Mouse (Mus musculus): Measurements from ENCODE around the gene Dnajc7.
A peak's percentile ranks its signal among the peaks of the same experiment; 100 is the strongest.
"Not testable (repeated sequence)": the region's sequence is repeated elsewhere in the genome, so short reads cannot be mapped to it uniquely, and the experiment has no call there.

Gene Dnajc7

DNA sequence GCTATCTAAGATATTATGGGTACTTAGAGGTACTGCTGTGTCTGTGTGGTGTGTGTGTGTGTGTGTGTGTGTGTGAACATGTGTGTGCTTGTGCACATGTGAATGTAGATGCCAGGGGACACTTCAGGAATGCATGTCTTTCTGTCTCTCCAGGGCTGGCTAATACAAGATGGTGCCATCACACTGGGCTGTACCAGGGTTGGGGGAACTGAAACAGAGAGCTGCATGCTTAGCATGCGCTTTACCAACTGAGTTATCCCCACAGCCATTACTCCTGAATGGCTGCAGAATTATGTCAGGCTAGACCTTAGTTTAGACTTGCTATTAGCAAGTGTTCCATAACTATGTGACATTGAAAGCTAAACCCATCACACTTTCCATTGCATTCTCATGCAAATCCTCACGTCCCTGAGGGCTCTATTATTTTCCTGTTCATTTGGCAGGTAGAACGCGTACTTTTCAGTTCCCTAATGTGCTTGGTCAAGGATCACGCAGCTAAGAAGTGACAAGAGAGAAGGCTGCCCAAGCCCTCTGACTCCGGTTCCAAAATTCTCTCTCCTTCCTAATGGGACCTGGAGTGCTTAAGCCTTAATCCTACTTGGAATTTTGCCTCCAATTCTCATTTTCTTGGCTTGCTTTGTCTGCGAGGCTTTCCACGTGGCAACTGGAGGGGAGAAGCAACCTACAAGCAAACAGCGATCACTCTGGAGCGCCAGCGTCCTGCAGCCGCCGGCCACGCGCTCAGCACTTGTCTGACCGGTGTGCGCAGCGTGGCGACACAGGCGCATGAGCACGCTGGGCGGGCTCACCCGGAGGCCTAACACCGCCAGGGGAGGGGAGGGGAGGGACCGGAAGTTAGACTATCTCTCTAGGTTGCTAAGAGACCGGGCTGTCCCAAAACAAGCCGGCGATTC, 74.9 kb downstream of the Dnajc7 start, which contains the start of gene Ttc25:
TSS of gene Ttc25 (plus strand) at position 776 of the 914 bp plus-strand sequence.
- DNase-seq = peak; percentile 26

DNA sequence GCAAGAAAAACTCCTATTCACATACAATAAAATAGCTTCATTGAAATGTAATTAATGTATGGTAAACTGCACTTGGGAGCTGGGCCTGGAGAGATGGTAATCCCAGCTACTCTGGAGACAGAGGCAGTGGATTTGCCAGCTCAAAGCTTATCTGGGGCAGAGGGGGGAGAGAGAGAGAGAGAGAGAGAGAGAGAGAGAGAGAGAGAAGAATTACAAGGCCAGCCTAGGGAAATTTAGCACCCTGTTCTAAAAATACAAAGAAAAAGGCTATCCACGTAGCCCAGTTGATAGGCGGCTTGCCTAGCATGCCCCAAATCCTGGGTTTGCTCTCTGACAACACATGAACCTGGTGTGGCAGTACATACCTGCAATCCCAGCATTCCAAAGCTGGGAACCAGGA, 78.4 kb downstream of the Dnajc7 start:
- DNase-seq = no peak

DNA sequence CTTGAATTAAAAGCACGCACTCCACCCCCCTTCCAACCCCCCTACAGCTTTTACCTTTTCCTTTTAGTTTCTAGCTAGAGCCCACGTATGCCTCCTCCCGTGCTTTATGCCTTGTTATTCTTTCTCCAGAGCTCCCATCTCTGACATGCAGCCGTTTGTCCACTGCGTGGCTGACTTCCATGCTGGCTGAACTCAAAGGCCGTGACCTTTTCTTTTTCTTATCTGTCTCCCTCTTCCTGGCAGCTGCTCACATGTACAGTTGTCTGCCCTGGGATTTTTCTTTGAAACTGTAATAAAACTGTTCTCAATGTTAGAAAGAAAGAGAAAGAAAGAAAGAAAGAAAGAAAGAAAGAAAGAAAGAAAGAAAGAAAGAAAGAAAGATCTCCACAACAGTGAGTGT, 79.0 kb downstream of the Dnajc7 start:
- DNase-seq = no peak

DNA sequence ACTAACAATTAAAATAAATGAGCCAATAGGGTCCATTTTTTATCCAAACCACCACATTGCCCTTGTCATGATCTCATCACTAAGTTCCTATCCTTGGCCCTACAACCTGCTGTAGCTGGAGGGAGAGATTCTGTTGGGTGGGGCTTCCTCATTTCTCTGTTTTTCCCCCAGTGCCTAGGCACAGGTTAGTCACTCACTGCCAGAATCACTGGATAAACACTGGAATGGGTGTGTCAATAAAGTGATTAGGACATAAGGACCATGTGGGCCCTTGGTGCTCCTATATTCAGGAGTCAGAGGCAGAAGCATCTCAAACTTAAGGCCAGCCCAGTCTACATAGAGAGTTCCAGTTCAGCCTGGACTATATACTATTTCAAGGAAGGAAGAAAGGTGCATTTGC, 83.5 kb downstream of the Dnajc7 start:
- no peak for DNase-seq

DNA sequence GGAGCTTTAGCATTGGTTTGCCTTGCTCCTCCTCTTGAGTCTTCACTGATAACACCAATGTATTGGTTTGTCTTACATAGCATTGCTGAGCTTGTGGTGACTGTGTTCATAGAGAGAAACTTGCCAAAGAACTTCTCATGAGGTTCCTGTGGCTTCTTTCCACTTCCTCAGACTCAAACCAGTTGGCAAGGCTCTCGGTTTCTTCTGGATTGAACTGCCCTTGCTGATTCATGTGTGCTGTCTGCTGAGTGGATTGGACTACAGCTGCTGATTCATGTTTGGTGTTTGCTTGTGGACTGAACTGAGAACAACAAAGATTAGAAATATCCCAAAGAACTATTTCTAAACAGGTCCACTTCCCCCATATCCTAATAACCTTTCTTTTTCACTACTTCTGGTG, 84.0 kb downstream of the Dnajc7 start:
- DNase-seq = no peak

DNA sequence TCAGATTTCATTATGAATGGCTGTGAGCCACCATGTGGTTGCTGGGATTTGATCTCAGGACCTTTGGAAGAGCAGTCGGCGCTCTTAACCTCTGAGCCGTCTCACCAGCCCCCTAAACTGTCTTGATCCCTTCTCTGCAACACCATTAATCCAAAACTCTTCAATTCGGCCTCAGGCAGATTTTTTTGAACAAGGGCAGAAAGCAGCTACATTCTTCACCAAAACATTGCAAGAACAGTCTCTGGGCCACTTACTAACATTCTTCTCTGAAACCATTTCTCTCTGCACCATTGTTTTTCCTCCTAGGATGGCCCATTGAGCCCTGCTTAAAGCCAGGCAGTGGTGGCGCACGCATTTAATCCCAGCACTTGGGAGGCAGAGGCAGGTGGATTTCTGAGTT, 85.1 kb downstream of the Dnajc7 start:
- DNase-seq = not testable (repeated sequence)

DNA sequence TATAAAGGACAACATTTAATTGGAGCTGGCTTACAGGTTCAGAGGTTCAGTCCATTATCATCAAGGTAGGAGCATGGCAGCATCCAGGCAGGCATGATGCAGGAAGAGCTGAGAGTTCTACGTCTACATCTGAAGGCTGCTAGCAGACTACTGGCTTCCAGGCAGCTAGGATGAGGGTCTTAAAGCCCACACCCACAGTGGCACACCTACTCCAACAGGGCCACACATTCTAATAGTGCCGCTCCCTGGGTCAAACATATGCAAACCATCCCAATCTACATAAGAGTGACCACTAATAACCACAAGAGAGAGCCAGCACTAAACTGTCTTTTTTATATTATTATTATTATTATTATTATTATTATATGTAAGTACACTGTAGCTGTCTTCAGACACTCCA, 85.6 kb downstream of the Dnajc7 start:
- DNase-seq = not testable (repeated sequence)

DNA sequence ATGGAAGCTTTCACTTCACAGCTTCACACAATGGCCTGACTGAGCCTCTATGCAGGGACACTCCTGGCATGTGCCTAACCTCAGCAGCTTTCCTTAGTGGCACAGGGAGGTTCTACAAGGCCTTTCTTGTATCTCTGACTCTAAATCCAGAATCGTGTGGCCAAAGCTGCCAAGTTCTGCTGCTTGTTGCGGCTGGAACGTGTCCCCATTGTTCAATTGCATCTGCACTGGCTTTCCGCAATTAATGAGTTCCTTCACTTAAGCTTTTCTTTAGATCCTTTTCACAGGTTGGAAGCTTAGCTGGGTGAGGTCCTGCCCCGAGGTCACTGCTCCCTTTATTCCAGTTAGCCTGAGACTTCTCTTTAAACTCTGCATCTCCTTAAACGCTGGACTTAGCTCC, 86.1 kb downstream of the Dnajc7 start:
- DNase-seq = no peak

Measured in cerebellum, adult 11-12 months (tissue).